Mouse (Mus musculus) heart, postnatal 10 days (tissue): Measurements from ENCODE around the gene Msmp. TPM values are rescaled to one million over a fixed set of nuclear protein-coding genes. Genes with fewer than 3 reads are reported as not detected.

Experiments used
- DNase-seq, 2 experiments: peaks; one replicate each; pipeline ENCODE4 v3.0.0; 2021
- intact Hi-C: fragments of 180-260 bp; cut with DNase I; formaldehyde crosslinking; loops from one replicate; pipeline ENCODE4 v1.15.1; 2025
- total RNA-seq, 2 experiments: library from RNA; stranded (reverse); gene quantifications; 2 replicates each; pipeline ENCODE4 v1.2.3; 2021

Gene Msmp
- under 1 TPM; 0.36 to 0.37 TPM for total RNA-seq

- intact Hi-C loops = no loop called here
- DNase-seq = no peak
Measured at GRCm38 (mm10) chr4:43584444-43585416, at the start of gene Msmp. Msmp (minus strand) TSS chr4:43584494.

- intact Hi-C loops = no loop called here
- DNase-seq = no peak
Measured at GRCm38 (mm10) chr4:43633736-43634135, 49.4 kb upstream of the Msmp start.

- intact Hi-C loops = no loop called here
- DNase-seq = no peak
Measured at GRCm38 (mm10) chr4:43633296-43633695, 49.0 kb upstream of the Msmp start.

GRCm38 (mm10) chr4:43631956-43632920, 47.9 kb upstream of the Msmp start:
- intact Hi-C loops = loop anchor here (2.0 kb wide), 1 partner anchor 25 kb away; the partner anchor contains the start of gene Hint2
- DNase-seq = peak; percentile 40 to 53

- peak; percentile 73 to 74 for DNase-seq
- intact Hi-C loops = loop anchor here (2.0 kb wide), 1 partner anchor 26 kb away; the partner anchor contains the start of gene Hint2
Measured at GRCm38 (mm10) chr4:43631046-43631955, 47.0 kb upstream of the Msmp start, which contains the start of gene Npr2. Npr2 (plus strand) TSS chr4:43631935.

- intact Hi-C loops = loop anchor here (1.0 to 2.0 kb wide), 3 partner anchors 26 to 82 kb away; partner anchors contain the start of gene Hint2
- DNase-seq = peak in 1 of 2 experiments; percentile 45
Measured at GRCm38 (mm10) chr4:43630671-43631045, 46.4 kb upstream of the Msmp start.

GRCm38 (mm10) chr4:43630030-43630581, 45.8 kb upstream of the Msmp start:
- intact Hi-C loops = loop anchor here (1.0 to 2.0 kb wide), 3 partner anchors 27 to 82 kb away; partner anchors contain the start of gene Hint2
- DNase-seq = peak; percentile 91 to 92

- intact Hi-C loops = loop anchor here (10.0 kb wide), 1 partner anchor 236 kb away; no protein-coding TSS in a partner anchor
- DNase-seq = no peak
Measured at GRCm38 (mm10) chr4:43629106-43629817, 45.0 kb upstream of the Msmp start.

- intact Hi-C loops = loop anchor here (10.0 kb wide), 1 partner anchor 245 kb away; no protein-coding TSS in a partner anchor
- no peak for DNase-seq
Measured at GRCm38 (mm10) chr4:43620146-43620778, 36.0 kb upstream of the Msmp start.

GRCm38 (mm10) chr4:43613060-43613730, 28.9 kb upstream of the Msmp start:
- peak in 1 of 2 experiments; percentile 45 for DNase-seq
- intact Hi-C loops = no loop called here

GRCm38 (mm10) chr4:43612534-43612933, 28.2 kb upstream of the Msmp start:
- DNase-seq = no peak
- intact Hi-C loops = no loop called here

- intact Hi-C loops = no loop called here
Measured at GRCm38 (mm10) chr4:43604751-43605685, 20.7 kb upstream of the Msmp start.

GRCm38 (mm10) chr4:43604099-43604498, 19.8 kb upstream of the Msmp start:
- intact Hi-C loops = no loop called here
- no peak for DNase-seq

More at GRCm38 (mm10) chr4:43604751-43605685, 20.7 kb upstream of the Msmp start:
- DNase-seq = no peak

GRCm38 (mm10) chr4:43600195-43600934, 16.1 kb upstream of the Msmp start:
- no peak for DNase-seq
- intact Hi-C loops = no loop called here

- intact Hi-C loops = no loop called here
- no peak for DNase-seq
Measured at GRCm38 (mm10) chr4:43598650-43599380, 14.5 kb upstream of the Msmp start.
